ENCODE assay signal across 9 mouse cellular contexts in genomic region chr1:37694417-37694816, GRCm38 (mm10). TPM values are rescaled to one million over a fixed set of nuclear protein-coding genes. Genes with fewer than 3 reads are reported as not detected.
DNase-seq lines count a peak whose midpoint lies in the region; ATAC-seq and TF ChIP-seq lines count a peak whose summit lies in the region.
"Had no signal": no experiment of that assay in that cellular context is flagged by ENCODE, and none has a peak within 500 bp of the region (broad histone marks: within the 10 kb centered on the region; RNA-seq: fewer than 3 reads in every experiment).

No protein-coding gene starts in this region.

- peak; percentile 38 for DNase-seq in urinary bladder, postnatal 14 days (ENCODE audit: low spot score)
- DNase-seq in urinary bladder, postnatal 10 days (ENCODE audit: low spot score) = no peak
- DNase-seq in heart, postnatal 0 days (ENCODE audit: low spot score) = peak; percentile 33
- DNase-seq in lung, adult 2 months = peak; percentile 42
- no peak for DNase-seq in gastrocnemius, adult 2 months
- DNase-seq in urinary bladder, postnatal 25 days (ENCODE audit: low spot score) = no peak

- H3K9me3 ChIP-seq in heart, postnatal 0 days (replicated peaks; ENCODE audit: control insufficient read depth, low read length) = no peaks in the 10 kb centered on the region
- H3K9me3 ChIP-seq in neural tube, embryonic 15.5 days (replicated peaks) = no peaks in the 10 kb centered on the region
- H3K9me3 ChIP-seq in midbrain, embryonic 15.5 days = no peaks in the 10 kb centered on the region
- H3K9me3 ChIP-seq: midbrain, embryonic 13.5 days had no signal

- peak; percentile 47 for ATAC-seq in heart, postnatal 0 days (ENCODE audit: insufficient read depth, low read depth)
- no peak for ATAC-seq in neural tube, embryonic 15.5 days (ENCODE audit: low FRiP score)
- no peak for ATAC-seq in midbrain, embryonic 15.5 days (replicated peaks)
- ATAC-seq: midbrain, embryonic 13.5 days had no signal

- H3K27ac ChIP-seq in heart, postnatal 0 days (ENCODE audit: low read depth) = no peak overlapping the region; the same call in 1 of the 2 replicates
- H3K27ac ChIP-seq in gastrocnemius, adult 2 months = no peak overlapping the region
- no peak overlapping the region for H3K27ac ChIP-seq in neural tube, embryonic 15.5 days (replicated peaks)
- H3K27ac ChIP-seq in midbrain, embryonic 15.5 days = no peak overlapping the region
- H3K27ac ChIP-seq: midbrain, embryonic 13.5 days had no signal

- H3K4me1 ChIP-seq in heart, postnatal 0 days (ENCODE audit: control insufficient read depth, insufficient read depth) = peaks cover 24% of the 10 kb centered on the region
- H3K4me1 ChIP-seq in lung, adult 2 months (ENCODE audit: control insufficient read depth, insufficient read depth, low read length) = no peaks in the 10 kb centered on the region
- peaks cover 7% of the 10 kb centered on the region; the same call in 1 of the 2 replicates for H3K4me1 ChIP-seq in neural tube, embryonic 15.5 days
- H3K4me1 ChIP-seq in midbrain, embryonic 15.5 days = no peaks in the 10 kb centered on the region; the same call in 1 of the 2 replicates

- H3K9ac ChIP-seq in heart, postnatal 0 days (replicated peaks; ENCODE audit: low read depth, low read length) = no peak overlapping the region
- no peak overlapping the region for H3K9ac ChIP-seq in neural tube, embryonic 15.5 days (replicated peaks)
- H3K9ac ChIP-seq in midbrain, embryonic 15.5 days = no peak overlapping the region
- H3K9ac ChIP-seq: midbrain, embryonic 13.5 days had no signal

- no peak overlapping the region for H3K4me3 ChIP-seq in heart, postnatal 0 days (ENCODE audit: low read depth, low read length)
- H3K4me3 ChIP-seq in lung, adult 2 months (replicated peaks; ENCODE audit: extremely low read depth, low read depth, low read length) = no peak overlapping the region
- no peak overlapping the region for H3K4me3 ChIP-seq in gastrocnemius, adult 2 months
- H3K4me3 ChIP-seq in neural tube, embryonic 15.5 days (replicated peaks) = no peak overlapping the region
- H3K4me3 ChIP-seq in midbrain, embryonic 15.5 days = no peak overlapping the region
- H3K4me3 ChIP-seq: midbrain, embryonic 13.5 days had no signal

- no peak for TF ChIP-seq EP300 in heart, postnatal 0 days (IDR thresholded peaks at IDR 0.05; ENCODE audit: low read depth)

- no peaks in the 10 kb centered on the region for H3K27me3 ChIP-seq in heart, postnatal 0 days (ENCODE audit: control insufficient read depth, insufficient read depth, low read length)
- no peaks in the 10 kb centered on the region for H3K27me3 ChIP-seq in neural tube, embryonic 15.5 days (replicated peaks)
- no peaks in the 10 kb centered on the region for H3K27me3 ChIP-seq in midbrain, embryonic 15.5 days (replicated peaks)
- H3K27me3 ChIP-seq: midbrain, embryonic 13.5 days had no signal

- no peak for TF ChIP-seq POLR2A in lung, adult 2 months (IDR thresholded peaks at IDR 0.05; ENCODE audit: borderline replicate concordance, extremely low read depth, low read depth, low read length)

- no peaks in the 10 kb centered on the region for H3K36me3 ChIP-seq in heart, postnatal 0 days (replicated peaks; ENCODE audit: control insufficient read depth, insufficient read depth, low read length)
- no peaks in the 10 kb centered on the region for H3K36me3 ChIP-seq in neural tube, embryonic 15.5 days
- no peaks in the 10 kb centered on the region for H3K36me3 ChIP-seq in midbrain, embryonic 15.5 days (replicated peaks)
- H3K36me3 ChIP-seq: midbrain, embryonic 13.5 days had no signal

- WGBS in heart, postnatal 0 days = 23% methylated on average over 8 of the region's 8 CpGs
- 29% methylated on average over 8 of the region's 8 CpGs for WGBS in lung, adult 2 months
- WGBS in neural tube, embryonic 15.5 days = 23% methylated on average over 8 of the region's 8 CpGs
- WGBS in midbrain, embryonic 15.5 days = 36% methylated on average over 8 of the region's 8 CpGs

- no peak overlapping the region for H3K4me2 ChIP-seq in heart, postnatal 0 days (ENCODE audit: low read depth, low read length)
- no peak overlapping the region for H3K4me2 ChIP-seq in neural tube, embryonic 15.5 days
- no peak overlapping the region for H3K4me2 ChIP-seq in midbrain, embryonic 15.5 days
- H3K4me2 ChIP-seq: midbrain, embryonic 13.5 days had no signal

- peak; percentile 21; the same call in 1 of the 2 replicates for TF ChIP-seq CTCF in heart, postnatal 0 days (IDR thresholded peaks at IDR 0.05; ENCODE audit: low read depth)
- TF ChIP-seq CTCF in lung, adult 2 months (IDR thresholded peaks at IDR 0.05; ENCODE audit: insufficient read depth, low read length) = no peak
- no peak for TF ChIP-seq CTCF in gastrocnemius, adult 2 months (IDR thresholded peaks at IDR 0.05)

- intact Hi-C loops in gastrocnemius, adult 2 months (cut with DNase I) = no loop called here

RNA-seq across cellular contexts. Expression of gene 2010300C02Rik, which starts 25.5 kb away (rescaled TPM):
- total RNA-seq in heart, postnatal 0 days (2014; rRNA removed; ENCODE audit: low replicate concordance) = 0.46 and 2.3 TPM in 2 replicates
- 0.95 and 1.0 TPM in 2 replicates for polyA plus RNA-seq in heart, postnatal 0 days (2015; fragmentation: Nextera tagmentation; extraction: Ambion mirVana)
- 12.9 and 14.5 TPM in 2 replicates for polyA plus RNA-seq in lung, adult 2 months (2012; rRNA removed)
- under 1 TPM; 0.22 to 0.31 TPM for total RNA-seq in gastrocnemius, adult 2 months (2021)
- polyA plus RNA-seq in neural tube, embryonic 15.5 days (2015; fragmentation: Nextera tagmentation; extraction: Ambion mirVana) = 3.2 and 6.3 TPM in 2 replicates
- 2.7 and 3.7 TPM in 2 replicates for polyA plus RNA-seq in midbrain, embryonic 15.5 days (2015; fragmentation: Nextera tagmentation; extraction: Ambion mirVana)

Comparison
In these comparisons a context has a peak if more than half of its experiments do, and no peak if none do; other contexts are left out.
1. DNase-seq: peak in urinary bladder, postnatal 14 days (single experiment), heart, postnatal 0 days (single experiment) and lung, adult 2 months (single experiment); none in urinary bladder, postnatal 10 days (single experiment), gastrocnemius, adult 2 months (single experiment) and urinary bladder, postnatal 25 days (single experiment).